Mouse (Mus musculus) layer of hippocampus, adult 11-12 months (tissue): ENCODE measurements around the gene Nudt6.

ENCODE experiments used
- DNase-seq: peaks from one replicate; pipeline ENCODE4 v3.0.0; 2022; ENCODE audit warnings: low spot score

Nudt6 gene

GRCm38 (mm10) chr3:37420072-37420471, at the start of gene Nudt6:
TSS of gene Nudt6 (minus strand) at chr3:37420211.
- DNase-seq, result peak; percentile 89

GRCm38 (mm10) chr3:37469353-37469752, 49.3 kb upstream of the Nudt6 start:
- DNase-seq, result no peak

GRCm38 (mm10) chr3:37468170-37468569, 48.2 kb upstream of the Nudt6 start:
- DNase-seq, result no peak

GRCm38 (mm10) chr3:37455992-37456391, 36.0 kb upstream of the Nudt6 start:
- no peak for DNase-seq

- no peak for DNase-seq
Observed at GRCm38 (mm10) chr3:37443409-37443808, 23.4 kb upstream of the Nudt6 start.

- no peak for DNase-seq
Observed at GRCm38 (mm10) chr3:37439770-37440169, 19.8 kb upstream of the Nudt6 start.

- no peak for DNase-seq
Observed at GRCm38 (mm10) chr3:37430359-37430758, 10.3 kb upstream of the Nudt6 start.

- no peak for DNase-seq
Observed at GRCm38 (mm10) chr3:37426069-37426468, 6.1 kb upstream of the Nudt6 start.

- no peak for DNase-seq
Observed at GRCm38 (mm10) chr3:37421179-37421578, 1.2 kb upstream of the Nudt6 start.

GRCm38 (mm10) chr3:37420641-37421040, 630 bp upstream of the Nudt6 start:
- DNase-seq, result no peak

GRCm38 (mm10) chr3:37419458-37419991, 486 bp downstream of the Nudt6 start, which contains the start of gene Spata5:
TSS of gene Spata5 (plus strand) at chr3:37419896.
- peak; percentile 97 for DNase-seq

- peak; percentile 72 for DNase-seq
Observed at GRCm38 (mm10) chr3:37418961-37419457, 1.0 kb downstream of the Nudt6 start.

GRCm38 (mm10) chr3:37418341-37418740, 1.7 kb downstream of the Nudt6 start:
- no peak for DNase-seq

- peak; percentile 79 for DNase-seq
Observed at GRCm38 (mm10) chr3:37414413-37414960, 5.5 kb downstream of the Nudt6 start.

GRCm38 (mm10) chr3:37413446-37413845, 6.6 kb downstream of the Nudt6 start:
- DNase-seq, result no peak

- DNase-seq, result no peak
Observed at GRCm38 (mm10) chr3:37407598-37407997, 12.4 kb downstream of the Nudt6 start.

- DNase-seq, result no peak
Observed at GRCm38 (mm10) chr3:37401729-37402610, 18.0 kb downstream of the Nudt6 start.

- DNase-seq, result no peak
Observed at GRCm38 (mm10) chr3:37398661-37399395, 21.2 kb downstream of the Nudt6 start.

- no peak for DNase-seq
Observed at GRCm38 (mm10) chr3:37397646-37398045, 22.4 kb downstream of the Nudt6 start.

- DNase-seq, result no peak
Observed at GRCm38 (mm10) chr3:37396930-37397608, 22.9 kb downstream of the Nudt6 start.

GRCm38 (mm10) chr3:37387310-37387709, 32.7 kb downstream of the Nudt6 start:
- DNase-seq, result no peak
